Mouse (Mus musculus) CH12.LX (cell line): Measurements from ENCODE around the gene Gramd1b. TPM values are rescaled to one million over a fixed set of nuclear protein-coding genes. Genes with fewer than 3 reads are reported as not detected.

ENCODE experiments used
- DNase-seq: peaks from one replicate; pipeline ENCODE4 v3.0.0-alpha.2; 2013; ENCODE audit errors: extremely low read depth
- H3K27ac ChIP-seq: 2 replicates; pipeline ENCODE4 v1.5.1; 2012; ENCODE audit warnings: low read depth, mild to moderate bottlenecking, control low read depth, moderate library complexity; ENCODE audit not compliant: insufficient read depth
- H3K27me3 ChIP-seq: replicated peaks from 2 replicates; pipeline ENCODE3; 2012; ENCODE audit warnings: inconsistent platforms
- H3K36me3 ChIP-seq, 2 experiments: replicated peaks in 1 of 2; 2 replicates each; pipeline versions ENCODE3 to v1.6.1; 2012; ENCODE audit warnings: inconsistent platforms in 1 of 2, low read length in 1 of 2, mild to moderate bottlenecking in 1 of 2, mixed read lengths in 1 of 2, moderate library complexity in 1 of 2; ENCODE audit not compliant: control insufficient read depth in 1 of 2, insufficient read depth in 1 of 2
- H3K4me1 ChIP-seq, 2 experiments: 2 replicates each; pipeline ENCODE4 v1.6.1; 2012; ENCODE audit warnings: inconsistent platforms in 1 of 2, moderate library complexity in 1 of 2; ENCODE audit not compliant: insufficient read depth in 2 of 2, control insufficient read depth in 1 of 2
- H3K4me2 ChIP-seq: 2 replicates; pipeline ENCODE4 v1.6.1; 2012; ENCODE audit warnings: low read depth, mild to moderate bottlenecking, control low read depth; ENCODE audit not compliant: poor library complexity, insufficient read depth, severe bottlenecking
- H3K4me3 ChIP-seq, 3 experiments: fragments of 150-350 bp in 1 of 3; sonication (generic) in 1 of 3; replicated peaks in 1 of 3; 2 replicates each; pipeline versions ENCODE3 to v1.5.1; 2011 to 2012; ENCODE audit warnings: low read depth in 2 of 3, low read length in 2 of 3, mild to moderate bottlenecking in 2 of 3, moderate library complexity in 2 of 3, control low read depth in 1 of 3, improper control_type of control experiment in 1 of 3, inconsistent platforms in 1 of 3, mixed read lengths in 1 of 3; ENCODE audit not compliant: poor library complexity in 1 of 3
- H3K79me2 ChIP-seq: replicated peaks from 2 replicates; pipeline ENCODE4 v1.6.1; 2012; ENCODE audit warnings: mild to moderate bottlenecking, moderate library complexity; ENCODE audit not compliant: control insufficient read depth, poor library complexity, insufficient read depth, severe bottlenecking; ENCODE audit errors: extremely low read depth
- H3K9ac ChIP-seq: 2 replicates; pipeline ENCODE4 v1.6.1; 2012; ENCODE audit warnings: low read depth, mild to moderate bottlenecking, control low read depth, moderate library complexity; ENCODE audit not compliant: insufficient read depth
- H3K9me3 ChIP-seq: replicated peaks from 2 replicates; pipeline ENCODE3; 2012; ENCODE audit warnings: low read length, inconsistent platforms, mixed read lengths
- BHLHE40 ChIP-seq: IDR thresholded peaks from 2 replicates; pipeline ENCODE4 v1.6.1; 2011; ENCODE audit warnings: mild to moderate bottlenecking, low read depth, low read length, improper control_type of control experiment
- CTCF ChIP-seq, 2 experiments: IDR thresholded peaks in 1 of 2; conservative IDR thresholded peaks in 1 of 2; 2 replicates each; pipeline ENCODE4 v1.5.1; 2011 to 2012; ENCODE audit warnings: low read depth in 2 of 2, low read length in 2 of 2, improper control_type of control experiment in 1 of 2, inconsistent platforms in 1 of 2, mild to moderate bottlenecking in 1 of 2, moderate library complexity in 1 of 2
- ELF1 ChIP-seq: IDR thresholded peaks from 2 replicates; pipeline ENCODE4 v1.6.1; 2014; ENCODE audit warnings: low read depth, mild to moderate bottlenecking, inconsistent platforms, low read length, improper control_type of control experiment
- GABPA ChIP-seq: IDR thresholded peaks from 2 replicates; pipeline ENCODE4 v1.6.1; 2012; ENCODE audit warnings: low read depth, low read length, improper control_type of control experiment, inconsistent platforms; ENCODE audit not compliant: insufficient replicate concordance
- IRF4 ChIP-seq: IDR thresholded peaks from 2 replicates; pipeline ENCODE4 v1.6.1; 2014; ENCODE audit warnings: low read depth, mild to moderate bottlenecking, inconsistent platforms, low read length, improper control_type of control experiment
- JUN ChIP-seq: IDR thresholded peaks from 2 replicates; pipeline ENCODE4 v1.6.1; 2011; ENCODE audit warnings: low read depth, mild to moderate bottlenecking, low read length, improper control_type of control experiment, moderate library complexity; ENCODE audit not compliant: insufficient read depth
- JUND ChIP-seq: conservative IDR thresholded peaks from 2 replicates; pipeline ENCODE4 v1.6.1; 2011; ENCODE audit warnings: low read depth, low read length, improper control_type of control experiment
- MAFK ChIP-seq: IDR thresholded peaks from 2 replicates; pipeline ENCODE4 v1.6.1; 2011; ENCODE audit warnings: low read length, improper control_type of control experiment; ENCODE audit not compliant: insufficient replicate concordance
- MAX ChIP-seq: IDR thresholded peaks from 2 replicates; pipeline ENCODE4 v1.6.1; 2011; ENCODE audit warnings: low read length, improper control_type of control experiment
- MAZ ChIP-seq: IDR thresholded peaks from 2 replicates; pipeline ENCODE4 v1.6.1; 2012; ENCODE audit warnings: low read depth, mild to moderate bottlenecking, inconsistent platforms, low read length, improper control_type of control experiment, moderate library complexity
- MEF2A ChIP-seq: IDR thresholded peaks from 2 replicates; pipeline ENCODE4 v1.6.1; 2014; ENCODE audit warnings: low read depth, mild to moderate bottlenecking, inconsistent platforms, low read length, improper control_type of control experiment, borderline replicate concordance
- POLR2AphosphoS2 ChIP-seq: IDR thresholded peaks from 2 replicates; pipeline ENCODE4 v1.6.1; 2011; ENCODE audit warnings: low read depth, low read length, improper control_type of control experiment
- RCOR1 ChIP-seq: conservative IDR thresholded peaks from 2 replicates; pipeline ENCODE4 v1.6.1; 2012; ENCODE audit warnings: low read depth, mild to moderate bottlenecking, inconsistent platforms, low read length, improper control_type of control experiment
- SIN3A ChIP-seq: IDR thresholded peaks from 2 replicates; pipeline ENCODE4 v1.6.1; 2012; ENCODE audit warnings: low read length, improper control_type of control experiment, inconsistent platforms
- TCF12 ChIP-seq: IDR thresholded peaks from 2 replicates; pipeline ENCODE4 v1.6.1; 2014; ENCODE audit warnings: low read depth, mild to moderate bottlenecking, inconsistent platforms, low read length, improper control_type of control experiment
- USF1 ChIP-seq: IDR thresholded peaks from 2 replicates; pipeline ENCODE4 v1.6.1; 2014; ENCODE audit warnings: low read depth, mild to moderate bottlenecking, inconsistent platforms, low read length, improper control_type of control experiment
- ZC3H11A ChIP-seq: IDR thresholded peaks from 2 replicates; pipeline ENCODE4 v1.6.1; 2012; ENCODE audit warnings: low read depth, mild to moderate bottlenecking, inconsistent platforms, low read length, improper control_type of control experiment
- ZKSCAN1 ChIP-seq: IDR thresholded peaks from 2 replicates; pipeline ENCODE4 v1.6.1; 2012; ENCODE audit warnings: low read depth, inconsistent platforms, low read length, improper control_type of control experiment, borderline replicate concordance
- ZMIZ1 ChIP-seq: IDR thresholded peaks from 2 replicates; pipeline ENCODE4 v1.6.1; 2012; ENCODE audit warnings: low read depth, mild to moderate bottlenecking, inconsistent platforms, low read length, improper control_type of control experiment
- dilution Hi-C: fragments of 300-500 bp; cut with MboI; formaldehyde crosslinking; loops from 2 replicates; pipeline ENCODE4 v1.14.3; 2020; ENCODE audit warnings: low sequenced_read_pairs; ENCODE audit not compliant: extremely low pct_unique_long_range_greater_than_20kb, extremely low pct_ligation_motif_present
- in situ Hi-C: fragments of 300-500 bp; cut with MboI; formaldehyde crosslinking; loops from 3 replicates; pipeline ENCODE4 v1.14.3; 2019; ENCODE audit warnings: low sequenced_read_pairs, low pct_ligation_motif_present, low pct_unique_long_range_greater_than_20kb, mixed read lengths
- polyA plus RNA-seq: library from polyadenylated mRNA; unstranded; fragments of >175 nt; gene quantifications from 2 replicates; pipeline ENCODE4 v1.2.1, GENCODE M21; 2012; ENCODE audit warnings: low read depth; ENCODE audit not compliant: insufficient read length
- total RNA-seq, 2 experiments: library from RNA; depleted of rRNA; stranded (reverse); fragments of 300-350 nt in 1 of 2; fragments of >200 nt in 1 of 2; gene quantifications; 2 replicates each; pipeline ENCODE4 v1.2.3; 2012 to 2014

Gene Gramd1b
- total and polyA plus RNA-seq, 3 experiments: 13.3 to 40.8 (median 16.7) TPM

GRCm38 (mm10) chr9:40557796-40558195 lies 26.6 kb upstream of the Gramd1b start:
- H3K4me3 ChIP-seq: no peak overlapping the region
- no peaks in the 10 kb centered on the region for H3K36me3 ChIP-seq
- DNase-seq: no peak
- peaks cover 3% of the 10 kb centered on the region in 2 experiments; a peak in 2 of 4 replicates for H3K4me1 ChIP-seq
- no peaks in the 10 kb centered on the region for H3K27me3 ChIP-seq
- H3K9me3 ChIP-seq: no peaks in the 10 kb centered on the region
- no peak overlapping the region for H3K4me2 ChIP-seq
- H3K9ac ChIP-seq: no peak overlapping the region
- dilution Hi-C loops (no loop called here), in situ Hi-C loops (no loop called here)
- TF ChIP-seq ELF1 (no peak), TCF12 (no peak), POLR2AphosphoS2 (no peak), ZMIZ1 (no peak), MAZ (no peak), MAFK (no peak), GABPA (no peak), ZC3H11A (no peak), JUN (no peak), SIN3A (no peak), USF1 (no peak), RCOR1 (no peak), MEF2A (no peak), MAX (no peak), IRF4 (no peak), CTCF (conservative IDR thresholded peaks at IDR 0.05 in 1 of 2, IDR thresholded peaks at IDR 0.05 in 1 of 2; ENCODE audit: low read depth in 2 of 2, low read length in 2 of 2) (no peak), ZKSCAN1 (no peak), BHLHE40 (no peak)
- H3K27ac ChIP-seq: no peak overlapping the region
- H3K79me2 ChIP-seq: no peaks in the 10 kb centered on the region

DNA sequence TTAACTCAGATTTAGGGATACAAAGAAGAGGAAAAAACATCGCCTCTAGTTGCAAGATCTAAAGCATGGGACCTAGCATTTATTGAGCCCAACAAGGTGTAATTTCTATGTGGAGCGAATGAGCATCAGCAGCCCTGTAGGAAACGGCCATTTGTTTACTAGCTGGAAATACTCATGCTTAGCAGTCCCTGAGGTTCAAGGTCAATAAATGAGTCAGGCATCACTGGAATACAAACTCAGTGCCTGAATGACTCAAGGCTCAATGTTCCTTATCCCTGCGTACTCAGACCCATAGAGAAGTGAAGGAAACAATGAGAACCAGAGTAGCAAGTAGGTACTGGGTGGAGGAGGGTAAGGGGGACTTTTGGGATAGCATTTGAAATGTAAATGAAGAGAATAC lies 25.2 kb upstream of the Gramd1b start:
- no peak for DNase-seq
- no peak overlapping the region for H3K4me2 ChIP-seq
- H3K27ac ChIP-seq: no peak overlapping the region
- H3K27me3 ChIP-seq: no peaks in the 10 kb centered on the region
- no peak overlapping the region for H3K9ac ChIP-seq
- dilution Hi-C loops: no loop called here
- H3K9me3 ChIP-seq: no peaks in the 10 kb centered on the region
- in situ Hi-C loops: no loop called here
- no peaks in the 10 kb centered on the region for H3K36me3 ChIP-seq
- H3K4me1 ChIP-seq: peaks cover 3% of the 10 kb centered on the region in 2 experiments; a peak in 2 of 4 replicates
- no peaks in the 10 kb centered on the region for H3K79me2 ChIP-seq
- H3K4me3 ChIP-seq: no peak overlapping the region
- TF ChIP-seq ZMIZ1 (no peak), JUN (no peak), BHLHE40 (no peak), JUND (no peak)
